Mouse (Mus musculus): ENCODE measurements around the gene Klhdc7a. TPM values are rescaled to one million over a fixed set of nuclear protein-coding genes. Genes with fewer than 3 reads are reported as not detected.
"Not testable (repeated sequence)": the region's sequence is repeated elsewhere in the genome, so short reads cannot be mapped to it uniquely, and the experiment has no call there.

Klhdc7a gene
- polyA plus RNA-seq, 1 experiment = 0.96 TPM

GRCm38 (mm10) chr4:139978716-139979115 is 10.9 kb upstream of the Klhdc7a start:
- TF ChIP-seq CTCF (IDR thresholded peaks at IDR 0.05; ENCODE audit: borderline replicate concordance, extremely low read depth, insufficient read depth, insufficient read length) = no peak
- TF ChIP-seq POLR2A (IDR thresholded peaks at IDR 0.05; ENCODE audit: borderline replicate concordance, extremely low read depth, insufficient read depth, insufficient read length, poor library complexity, severe bottlenecking) = no peak
- DNase-seq (ENCODE audit: low read depth) = peak; percentile 29

DNA sequence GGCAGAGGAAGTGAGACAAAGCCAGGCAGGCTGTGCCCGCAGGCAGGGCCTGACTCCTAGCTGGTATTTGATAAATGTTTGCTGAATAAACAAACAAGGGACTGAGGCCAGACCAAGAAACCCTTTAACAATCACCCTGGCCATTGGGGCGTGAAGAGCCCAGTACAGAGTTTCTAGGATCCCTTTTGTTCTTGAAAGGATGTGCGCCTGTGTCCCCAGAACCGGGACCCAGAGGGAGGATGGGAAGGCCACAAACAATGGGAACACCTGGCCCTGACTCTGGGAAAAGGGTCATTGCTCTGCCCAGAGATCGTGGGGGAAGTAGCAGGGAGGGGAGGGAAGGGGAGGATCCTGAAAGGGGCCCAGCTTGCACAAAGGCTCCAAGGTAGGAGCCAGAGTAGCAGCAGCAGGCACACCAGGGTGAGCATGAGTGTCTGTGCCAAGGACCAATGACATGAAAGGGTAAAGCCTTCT is 9.5 kb upstream of the Klhdc7a start:
- TF ChIP-seq CTCF (IDR thresholded peaks at IDR 0.05; ENCODE audit: borderline replicate concordance, extremely low read depth, insufficient read depth, insufficient read length) (no peak), POLR2A (IDR thresholded peaks at IDR 0.05; ENCODE audit: borderline replicate concordance, extremely low read depth, insufficient read depth, insufficient read length, poor library complexity, severe bottlenecking) (no peak)
- no peak for DNase-seq (ENCODE audit: low read depth)

- TF ChIP-seq POLR2A (IDR thresholded peaks at IDR 0.05; ENCODE audit: borderline replicate concordance, extremely low read depth, insufficient read depth, insufficient read length, poor library complexity, severe bottlenecking) (no peak), CTCF (IDR thresholded peaks at IDR 0.05; ENCODE audit: borderline replicate concordance, extremely low read depth, insufficient read depth, insufficient read length) (no peak)
- peak; percentile 26 for DNase-seq (ENCODE audit: low read depth)
These were observed 6.7 kb upstream of the Klhdc7a start for GRCm38 (mm10) chr4:139974506-139974905.

DNA sequence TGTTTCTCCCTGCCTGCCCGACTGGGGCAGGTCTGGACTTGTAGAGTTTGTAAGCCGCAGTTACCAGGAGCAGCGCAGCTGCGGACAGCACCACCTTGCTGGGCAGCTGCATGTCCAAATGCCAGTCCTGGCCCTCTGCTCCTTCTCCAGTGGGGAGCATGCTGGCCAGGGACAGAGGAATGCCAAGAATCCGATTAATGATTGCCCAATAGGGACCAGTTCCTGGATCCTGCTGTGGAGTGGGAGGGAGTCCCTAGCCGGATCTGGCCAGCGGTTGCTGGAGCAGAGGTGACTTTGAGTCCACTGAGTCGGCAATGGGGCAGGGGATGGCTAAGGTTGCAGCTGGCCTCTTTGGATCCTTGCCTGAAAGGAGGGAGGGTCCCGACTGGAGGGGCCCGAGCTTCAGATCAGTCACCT is 343 bp downstream of the Klhdc7a start:
- no peak for TF ChIP-seq POLR2A (IDR thresholded peaks at IDR 0.05; ENCODE audit: borderline replicate concordance, extremely low read depth, insufficient read depth, insufficient read length, poor library complexity, severe bottlenecking)
- TF ChIP-seq CTCF (IDR thresholded peaks at IDR 0.05; ENCODE audit: borderline replicate concordance, extremely low read depth, insufficient read depth, insufficient read length) = no peak

GRCm38 (mm10) chr4:139966981-139967380 is 845 bp downstream of the Klhdc7a start:
- DNase-seq (ENCODE audit: low read depth) = no peak
- TF ChIP-seq POLR2A (IDR thresholded peaks at IDR 0.05; ENCODE audit: borderline replicate concordance, extremely low read depth, insufficient read depth, insufficient read length, poor library complexity, severe bottlenecking) (no peak), CTCF (IDR thresholded peaks at IDR 0.05; ENCODE audit: borderline replicate concordance, extremely low read depth, insufficient read depth, insufficient read length) (no peak)

More for the DNA sequence above, 343 bp downstream of the Klhdc7a start:
- no peak for DNase-seq (ENCODE audit: low read depth)

- no peak for DNase-seq (ENCODE audit: low read depth)
- TF ChIP-seq CTCF (IDR thresholded peaks at IDR 0.05; ENCODE audit: borderline replicate concordance, extremely low read depth, insufficient read depth, insufficient read length) (no peak), POLR2A (IDR thresholded peaks at IDR 0.05; ENCODE audit: borderline replicate concordance, extremely low read depth, insufficient read depth, insufficient read length, poor library complexity, severe bottlenecking) (no peak)
These were observed 2.1 kb downstream of the Klhdc7a start for GRCm38 (mm10) chr4:139965596-139966185.

DNA sequence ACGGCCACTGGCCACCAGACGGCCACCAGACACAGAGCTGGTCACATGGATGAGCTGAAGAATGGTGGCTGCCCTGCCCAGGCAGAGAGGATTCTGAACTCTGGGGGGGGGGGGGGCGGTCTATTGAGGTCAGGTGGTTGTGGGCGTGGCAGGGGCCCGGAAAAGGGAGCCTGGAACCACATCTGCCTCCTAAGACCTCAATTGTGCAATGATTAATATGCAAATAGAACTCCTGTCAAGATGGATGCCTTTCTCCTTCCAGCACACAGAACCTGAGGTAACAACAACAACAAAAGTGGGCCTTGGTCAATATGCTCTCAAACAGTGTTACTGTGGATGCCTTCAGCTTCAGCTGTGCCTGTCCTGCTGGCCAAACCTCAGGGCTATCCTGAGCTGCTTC is 3.4 kb downstream of the Klhdc7a start:
- TF ChIP-seq CTCF (IDR thresholded peaks at IDR 0.05; ENCODE audit: borderline replicate concordance, extremely low read depth, insufficient read depth, insufficient read length) (no peak), POLR2A (IDR thresholded peaks at IDR 0.05; ENCODE audit: borderline replicate concordance, extremely low read depth, insufficient read depth, insufficient read length, poor library complexity, severe bottlenecking) (no peak)
- DNase-seq (ENCODE audit: low read depth) = no peak

- no peak for DNase-seq (ENCODE audit: low read depth)
- no peak for TF ChIP-seq CTCF (IDR thresholded peaks at IDR 0.05; ENCODE audit: borderline replicate concordance, extremely low read depth, insufficient read depth, insufficient read length)
- TF ChIP-seq POLR2A (IDR thresholded peaks at IDR 0.05; ENCODE audit: borderline replicate concordance, extremely low read depth, insufficient read depth, insufficient read length, poor library complexity, severe bottlenecking) = no peak
These were observed 3.9 kb downstream of the Klhdc7a start for GRCm38 (mm10) chr4:139963911-139964310.

DNA sequence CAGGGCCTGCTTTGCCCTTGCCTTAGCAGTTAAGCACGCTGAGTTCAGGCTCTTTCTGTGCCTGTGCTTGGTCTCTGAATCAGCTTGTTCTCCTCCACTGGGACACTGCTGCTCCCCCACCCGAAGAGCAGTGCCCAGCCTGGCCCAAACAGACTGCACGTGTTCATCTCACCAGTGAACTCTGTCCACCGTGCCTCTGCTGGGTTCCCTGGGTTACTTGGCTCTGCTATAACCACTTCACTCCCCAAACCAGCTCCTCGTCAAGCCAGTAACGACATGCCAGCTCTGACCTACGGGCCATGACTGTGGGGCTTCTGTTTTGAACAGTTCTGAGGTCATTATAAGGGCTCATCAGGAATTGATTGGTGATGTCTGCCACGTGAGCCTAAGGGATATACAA is 4.8 kb downstream of the Klhdc7a start:
- TF ChIP-seq POLR2A (IDR thresholded peaks at IDR 0.05; ENCODE audit: borderline replicate concordance, extremely low read depth, insufficient read depth, insufficient read length, poor library complexity, severe bottlenecking) (no peak), CTCF (IDR thresholded peaks at IDR 0.05; ENCODE audit: borderline replicate concordance, extremely low read depth, insufficient read depth, insufficient read length) (no peak)
- no peak for DNase-seq (ENCODE audit: low read depth)

DNA sequence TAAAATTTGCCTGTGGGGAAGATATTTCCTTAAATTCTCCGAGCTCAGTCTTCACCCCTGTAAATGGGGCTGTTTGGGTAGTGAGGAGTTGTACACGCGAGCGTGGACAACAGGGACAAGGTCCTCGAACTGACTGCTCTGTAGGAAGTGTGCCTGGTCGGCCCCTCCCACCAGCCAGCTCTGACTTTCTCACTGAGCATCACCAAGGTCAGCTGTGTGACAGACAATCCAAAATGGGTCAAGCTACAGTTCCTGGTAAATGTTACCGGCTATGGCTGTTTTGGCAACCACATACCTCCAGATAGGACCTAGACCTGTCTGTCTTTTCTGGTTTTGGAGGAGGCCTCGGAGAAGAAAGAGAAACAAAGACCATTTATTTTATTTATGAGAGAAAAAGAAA is 6.0 kb downstream of the Klhdc7a start:
- no peak for DNase-seq (ENCODE audit: low read depth)
- TF ChIP-seq CTCF (IDR thresholded peaks at IDR 0.05; ENCODE audit: borderline replicate concordance, extremely low read depth, insufficient read depth, insufficient read length) = no peak
- no peak for TF ChIP-seq POLR2A (IDR thresholded peaks at IDR 0.05; ENCODE audit: borderline replicate concordance, extremely low read depth, insufficient read depth, insufficient read length, poor library complexity, severe bottlenecking)

- not testable (repeated sequence) for DNase-seq (ENCODE audit: low read depth)
These were observed 6.5 kb downstream of the Klhdc7a start for GRCm38 (mm10) chr4:139961329-139961728.

DNA sequence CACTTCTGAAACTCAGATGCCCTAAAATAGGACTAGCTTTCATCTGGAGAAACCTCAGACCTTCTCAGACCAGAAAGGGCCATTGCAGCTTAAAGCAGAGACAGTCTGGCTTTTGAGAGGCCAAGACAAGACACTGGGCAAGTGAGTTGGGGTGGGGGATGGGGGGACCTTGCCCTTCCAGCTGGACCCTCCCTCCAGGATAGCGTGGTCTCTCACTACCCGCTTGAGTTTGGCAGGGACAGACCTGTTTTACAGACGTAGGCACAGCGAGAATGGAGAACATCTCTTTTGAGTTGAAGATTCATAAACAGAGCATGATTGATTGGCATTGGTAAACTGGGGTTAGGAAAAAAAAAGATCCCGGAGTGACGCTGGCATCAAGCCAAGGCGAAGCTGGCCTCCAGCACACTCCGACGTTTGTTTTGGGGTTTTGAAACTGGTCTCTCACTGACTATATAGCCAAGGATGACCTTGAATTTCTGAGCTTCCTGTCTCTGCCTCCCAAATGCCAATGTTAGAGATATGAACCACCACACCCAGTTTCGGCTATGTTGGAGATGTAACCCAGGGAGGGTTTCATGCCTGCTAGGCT is 7.0 kb downstream of the Klhdc7a start:
- TF ChIP-seq POLR2A (IDR thresholded peaks at IDR 0.05; ENCODE audit: borderline replicate concordance, extremely low read depth, insufficient read depth, insufficient read length, poor library complexity, severe bottlenecking) (no peak), CTCF (IDR thresholded peaks at IDR 0.05; ENCODE audit: borderline replicate concordance, extremely low read depth, insufficient read depth, insufficient read length) (no peak)
- DNase-seq (ENCODE audit: low read depth) = no peak
